Mouse (Mus musculus) liver, postnatal 0 days (tissue): ENCODE results near the gene Tshb. TPM values are rescaled to one million over a fixed set of nuclear protein-coding genes. Genes with fewer than 3 reads are reported as not detected.

Experiments used
- ATAC-seq: fragments of 200-750 bp; cut with Nextera tagmentation; 2 replicates; pipeline ENCODE4 v1.8.0; 2017; ENCODE audit warnings: mild to moderate bottlenecking, moderate library complexity
- DNase-seq: peaks from one replicate; pipeline ENCODE4 v3.0.0-alpha.2; 2016
- H3K27ac ChIP-seq: fragments of 300-500 bp; sonication (generic); 2 replicates; pipeline ENCODE4 v1.5.1; 2014; ENCODE audit warnings: antibody characterized with exemption, moderate library complexity, mild to moderate bottlenecking, low read depth
- H3K27me3 ChIP-seq: fragments of 300-500 bp; sonication (generic); 2 replicates; pipeline ENCODE4 v1.6.1; 2014; ENCODE audit warnings: low read length, control low read depth, mixed read lengths; ENCODE audit not compliant: insufficient read depth
- H3K36me3 ChIP-seq: fragments of 300-500 bp; sonication (generic); replicated peaks from 2 replicates; pipeline ENCODE4 v1.6.1; 2014; ENCODE audit warnings: mild to moderate bottlenecking, control low read depth, low read length, moderate library complexity, mixed read lengths; ENCODE audit not compliant: insufficient read depth
- H3K4me1 ChIP-seq: fragments of 300-500 bp; sonication (generic); 2 replicates; pipeline ENCODE4 v1.6.1; 2014; ENCODE audit warnings: antibody characterized with exemption, mild to moderate bottlenecking, control low read depth; ENCODE audit not compliant: insufficient read depth
- H3K4me2 ChIP-seq: fragments of 300-500 bp; sonication (generic); 2 replicates; pipeline ENCODE4 v1.6.1; 2014; ENCODE audit warnings: low read depth, mild to moderate bottlenecking, low read length, moderate library complexity, mixed read lengths
- H3K4me3 ChIP-seq: fragments of 300-500 bp; sonication (generic); 2 replicates; pipeline ENCODE4 v1.5.1; 2014; ENCODE audit warnings: low read depth, low read length
- H3K9ac ChIP-seq: fragments of 300-500 bp; sonication (generic); replicated peaks from 2 replicates; pipeline ENCODE4 v1.6.1; 2014; ENCODE audit warnings: mild to moderate bottlenecking, moderate library complexity
- H3K9me3 ChIP-seq: fragments of 300-500 bp; sonication (generic); 2 replicates; pipeline ENCODE4 v1.6.1; 2016; ENCODE audit warnings: mild to moderate bottlenecking, control low read depth, low read length, mixed read lengths
- CTCF ChIP-seq: sonication (generic); IDR thresholded peaks from 2 replicates; pipeline ENCODE4 v1.5.1; 2016; ENCODE audit warnings: antibody characterized with exemption, low read depth
- EP300 ChIP-seq: IDR thresholded peaks from 2 replicates; pipeline ENCODE4 v1.6.1; 2016; ENCODE audit warnings: antibody characterized with exemption, low read depth, mild to moderate bottlenecking
- WGBS: fragments of 180-500 bp; shearing (Covaris S2); extraction: QIAGEN DNeasy Blood & Tissue Kit; methylation state at CpG from one replicate; pipeline ENCODE4 v1.1.7; 2014; ENCODE audit not compliant: insufficient replicate concordance; 5-methylcytosine and 5-hydroxymethylcytosine counted together
- polyA plus RNA-seq: library from polyadenylated mRNA; unstranded; fragments of >200 nt; fragmentation: Nextera tagmentation; extraction: Ambion mirVana; gene quantifications from 2 replicates; pipeline ENCODE4 v1.2.1, GENCODE M21; 2015

Gene Tshb
- polyA plus RNA-seq, 1 experiment from 2014 or later = not detected

GRCm38 (mm10) chr3:102762388-102762787 lies 20.1 kb downstream of the Tshb start:
- no peak overlapping the region for H3K27ac ChIP-seq
- TF ChIP-seq EP300 (no peak), CTCF (no peak)
- no peaks in the 10 kb centered on the region for H3K9me3 ChIP-seq
- no peak for ATAC-seq
- no peaks in the 10 kb centered on the region for H3K36me3 ChIP-seq
- H3K4me2 ChIP-seq = no peak overlapping the region
- H3K9ac ChIP-seq = no peak overlapping the region
- no peaks in the 10 kb centered on the region for H3K4me1 ChIP-seq
- 59% methylated on average over 3 of the region's 3 CpGs for WGBS
- DNase-seq = no peak
- no peaks in the 10 kb centered on the region for H3K27me3 ChIP-seq
- H3K4me3 ChIP-seq = no peak overlapping the region

- Histone ChIP-seq H3K36me3 (no peaks in the 10 kb centered on the region), H3K9ac (no peak overlapping the region), H3K27me3 (no peaks in the 10 kb centered on the region), H3K9me3 (no peaks in the 10 kb centered on the region), H3K4me2 (no peak overlapping the region), H3K27ac (no peak overlapping the region), H3K4me3 (no peak overlapping the region), H3K4me1 (no peaks in the 10 kb centered on the region)
- DNase-seq (no peak), ATAC-seq (no peak)
- WGBS = 49% methylated on average over 3 of the region's 3 CpGs
- no peak for TF ChIP-seq CTCF
- no peak for TF ChIP-seq EP300
Observed at GRCm38 (mm10) chr3:102760236-102760635, 22.3 kb downstream of the Tshb start.

GRCm38 (mm10) chr3:102757019-102757418 lies 25.5 kb downstream of the Tshb start:
- ATAC-seq = no peak

GRCm38 (mm10) chr3:102755801-102756200 lies 26.7 kb downstream of the Tshb start:
- no peaks in the 10 kb centered on the region for H3K27me3 ChIP-seq
- no peaks in the 10 kb centered on the region for H3K9me3 ChIP-seq
- no peak overlapping the region for H3K4me3 ChIP-seq
- H3K4me2 ChIP-seq = no peak overlapping the region
- H3K27ac ChIP-seq = no peak overlapping the region
- no peaks in the 10 kb centered on the region for H3K4me1 ChIP-seq
- H3K36me3 ChIP-seq = no peaks in the 10 kb centered on the region
- no peak overlapping the region for H3K9ac ChIP-seq
- 0% methylated on average over 1 of the region's 1 CpGs for WGBS
- DNase-seq (no peak), ATAC-seq (0 out of 2 replicates have a peak, but pooled peaks have one; percentile 21)
- TF ChIP-seq EP300 (no peak), CTCF (no peak)

More at GRCm38 (mm10) chr3:102757019-102757418, 25.5 kb downstream of the Tshb start:
- no peaks in the 10 kb centered on the region for H3K36me3 ChIP-seq
- H3K4me2 ChIP-seq = no peak overlapping the region
- no peak overlapping the region for H3K27ac ChIP-seq
- H3K9me3 ChIP-seq = no peaks in the 10 kb centered on the region
- H3K4me1 ChIP-seq = no peaks in the 10 kb centered on the region
- 83% methylated on average over 6 of the region's 6 CpGs for WGBS
- TF ChIP-seq CTCF = no peak
- no peak for TF ChIP-seq EP300
- H3K9ac ChIP-seq = no peak overlapping the region
- no peak overlapping the region for H3K4me3 ChIP-seq
- H3K27me3 ChIP-seq = no peaks in the 10 kb centered on the region
- DNase-seq = no peak

GRCm38 (mm10) chr3:102752457-102752856 lies 30.1 kb downstream of the Tshb start:
- DNase-seq = no peak
- H3K4me3 ChIP-seq = no peak overlapping the region
- no peak overlapping the region for H3K27ac ChIP-seq
- no peaks in the 10 kb centered on the region for H3K27me3 ChIP-seq
- no peak overlapping the region for H3K4me2 ChIP-seq
- H3K9ac ChIP-seq = no peak overlapping the region
- 79% methylated on average over 5 of the region's 5 CpGs for WGBS
- H3K36me3 ChIP-seq = no peaks in the 10 kb centered on the region
- H3K4me1 ChIP-seq = no peaks in the 10 kb centered on the region
- no peak for ATAC-seq
- H3K9me3 ChIP-seq = no peaks in the 10 kb centered on the region
- TF ChIP-seq EP300 (no peak), CTCF (no peak)

GRCm38 (mm10) chr3:102752053-102752452 lies 30.5 kb downstream of the Tshb start:
- no peak for DNase-seq
- H3K4me2 ChIP-seq = no peak overlapping the region
- no peaks in the 10 kb centered on the region for H3K27me3 ChIP-seq
- 77% methylated on average over 4 of the region's 4 CpGs for WGBS
- H3K9ac ChIP-seq = no peak overlapping the region
- no peaks in the 10 kb centered on the region for H3K36me3 ChIP-seq
- no peak overlapping the region for H3K4me3 ChIP-seq
- no peak overlapping the region for H3K27ac ChIP-seq
- ATAC-seq = no peak
- no peaks in the 10 kb centered on the region for H3K9me3 ChIP-seq
- H3K4me1 ChIP-seq = no peaks in the 10 kb centered on the region
- no peak for TF ChIP-seq EP300
- no peak for TF ChIP-seq CTCF

- TF ChIP-seq CTCF (no peak), EP300 (no peak)
- Histone ChIP-seq H3K4me2 (no peak overlapping the region), H3K9me3 (no peaks in the 10 kb centered on the region), H3K27me3 (no peaks in the 10 kb centered on the region), H3K4me1 (no peaks in the 10 kb centered on the region), H3K4me3 (no peak overlapping the region), H3K9ac (no peak overlapping the region), H3K36me3 (no peaks in the 10 kb centered on the region), H3K27ac (no peak overlapping the region)
- 83% methylated on average over 3 of the region's 3 CpGs for WGBS
- DNase-seq (no peak), ATAC-seq (no peak)
Observed at GRCm38 (mm10) chr3:102751536-102751935, 31.0 kb downstream of the Tshb start.
